Mouse (Mus musculus) ES-E14 (cell line): Measurements from ENCODE around the gene Snx17.

Experiments
- CHD2 ChIP-seq: IDR thresholded peaks from 2 replicates; pipeline ENCODE4 v1.6.1; 2014; ENCODE audit warnings: mild to moderate bottlenecking, low read depth, low read length, inconsistent platforms
- HCFC1 ChIP-seq: IDR thresholded peaks from 2 replicates; pipeline ENCODE4 v1.6.1; 2012; ENCODE audit warnings: low read length, inconsistent platforms, borderline replicate concordance; ENCODE audit not compliant: insufficient read depth
- MAFK ChIP-seq: IDR thresholded peaks from 2 replicates; pipeline ENCODE4 v1.6.1; 2014; ENCODE audit warnings: mild to moderate bottlenecking, low read depth, low read length, inconsistent platforms; ENCODE audit not compliant: insufficient read depth
- ZC3H11A ChIP-seq: IDR thresholded peaks from 2 replicates; pipeline ENCODE4 v1.6.1; 2012; ENCODE audit warnings: low read depth, mild to moderate bottlenecking, inconsistent platforms, low read length, borderline replicate concordance

- no peak for TF ChIP-seq MAFK
- no peak for TF ChIP-seq HCFC1
- TF ChIP-seq CHD2: no peak
- TF ChIP-seq ZC3H11A: no peak
Measured at GRCm38 (mm10) chr5:31193631-31194281, 729 bp downstream of the Snx17 start.
